Mouse (Mus musculus): ENCODE results near the gene Phyh.

Phyh gene

GRCm38 (mm10) chr2:4918860-4919739 is at the start of gene Phyh:
Gene Phyh (plus strand): TSS chr2:4919019.
- peak; percentile 94 for DNase-seq (ENCODE audit: low read depth, low spot score)

DNA sequence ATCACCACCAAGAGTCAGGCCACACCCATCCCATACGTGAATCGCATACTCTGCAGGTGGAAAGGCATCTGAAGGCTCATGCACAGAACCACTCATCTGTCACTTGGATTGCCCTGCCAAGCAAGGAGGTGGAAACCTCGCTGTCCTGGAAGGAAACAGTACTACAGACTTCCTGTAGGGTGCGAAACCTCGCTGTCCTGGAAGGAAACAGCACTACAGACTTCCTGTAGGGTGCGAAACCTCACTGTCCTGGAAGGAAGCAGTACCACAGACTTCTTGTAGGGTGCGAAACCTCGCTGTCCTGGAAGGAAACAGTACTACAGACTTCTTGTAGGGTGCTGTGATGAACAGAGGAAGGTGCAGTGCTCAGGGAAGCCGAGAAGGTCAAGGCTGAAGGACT is 46.1 kb upstream of the Phyh start:
- no peak for DNase-seq (ENCODE audit: low read depth, low spot score)

- no peak for DNase-seq (ENCODE audit: low read depth, low spot score)
These were observed 45.5 kb upstream of the Phyh start for GRCm38 (mm10) chr2:4873331-4873730.

- DNase-seq (ENCODE audit: low read depth, low spot score) = no peak
These were observed 43.7 kb upstream of the Phyh start for GRCm38 (mm10) chr2:4875090-4875489.

DNA sequence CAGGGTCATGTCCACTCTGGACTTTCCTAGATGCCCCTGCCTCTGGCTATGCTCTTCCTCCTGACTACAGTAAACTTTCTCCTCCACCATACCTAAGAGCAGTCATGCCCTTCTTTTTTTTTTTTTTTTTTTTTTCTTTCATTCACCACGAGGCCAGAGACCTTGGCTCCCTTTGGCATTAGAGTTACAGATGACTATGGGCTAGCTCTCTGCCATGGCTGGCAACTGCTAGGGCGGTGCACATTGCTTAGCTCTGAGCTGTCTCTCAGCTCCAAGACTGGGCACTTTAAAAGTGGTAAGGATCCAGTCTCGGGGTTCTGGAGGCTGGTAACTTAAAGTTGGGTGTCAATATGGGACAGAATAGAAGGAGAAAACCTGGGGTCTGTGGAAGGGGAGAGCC is 42.7 kb upstream of the Phyh start:
- DNase-seq (ENCODE audit: low read depth, low spot score) = no peak

DNA sequence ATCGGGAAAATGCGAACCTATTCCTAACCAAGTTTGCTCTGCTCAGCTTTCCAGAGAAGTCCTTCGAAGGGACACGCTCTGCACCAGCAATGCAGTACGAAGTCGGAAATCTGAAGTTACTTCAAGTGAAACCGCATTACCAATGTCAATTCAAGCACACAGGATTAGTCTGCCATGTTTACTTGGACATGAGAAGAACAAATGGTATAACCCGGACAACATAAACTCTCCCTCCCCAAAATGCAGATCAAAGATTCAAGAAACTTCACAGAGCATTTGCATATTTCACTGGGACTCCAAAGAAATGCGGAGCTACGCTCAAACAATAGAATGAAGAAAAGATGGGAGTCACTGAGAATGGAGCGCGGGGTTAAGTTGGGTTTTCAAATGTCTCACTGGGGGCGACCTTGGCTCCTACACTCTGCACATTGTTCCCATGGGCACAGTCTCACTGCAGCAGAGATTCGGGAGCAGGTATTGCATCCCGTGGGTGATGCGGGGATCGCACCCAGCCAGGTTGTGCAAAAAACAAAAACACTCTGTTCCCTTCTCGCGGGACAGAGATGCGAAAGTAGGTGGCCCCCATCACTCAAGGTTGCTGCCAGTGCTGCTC is 38.0 kb upstream of the Phyh start:
- DNase-seq (ENCODE audit: low read depth, low spot score) = peak; percentile 55

DNA sequence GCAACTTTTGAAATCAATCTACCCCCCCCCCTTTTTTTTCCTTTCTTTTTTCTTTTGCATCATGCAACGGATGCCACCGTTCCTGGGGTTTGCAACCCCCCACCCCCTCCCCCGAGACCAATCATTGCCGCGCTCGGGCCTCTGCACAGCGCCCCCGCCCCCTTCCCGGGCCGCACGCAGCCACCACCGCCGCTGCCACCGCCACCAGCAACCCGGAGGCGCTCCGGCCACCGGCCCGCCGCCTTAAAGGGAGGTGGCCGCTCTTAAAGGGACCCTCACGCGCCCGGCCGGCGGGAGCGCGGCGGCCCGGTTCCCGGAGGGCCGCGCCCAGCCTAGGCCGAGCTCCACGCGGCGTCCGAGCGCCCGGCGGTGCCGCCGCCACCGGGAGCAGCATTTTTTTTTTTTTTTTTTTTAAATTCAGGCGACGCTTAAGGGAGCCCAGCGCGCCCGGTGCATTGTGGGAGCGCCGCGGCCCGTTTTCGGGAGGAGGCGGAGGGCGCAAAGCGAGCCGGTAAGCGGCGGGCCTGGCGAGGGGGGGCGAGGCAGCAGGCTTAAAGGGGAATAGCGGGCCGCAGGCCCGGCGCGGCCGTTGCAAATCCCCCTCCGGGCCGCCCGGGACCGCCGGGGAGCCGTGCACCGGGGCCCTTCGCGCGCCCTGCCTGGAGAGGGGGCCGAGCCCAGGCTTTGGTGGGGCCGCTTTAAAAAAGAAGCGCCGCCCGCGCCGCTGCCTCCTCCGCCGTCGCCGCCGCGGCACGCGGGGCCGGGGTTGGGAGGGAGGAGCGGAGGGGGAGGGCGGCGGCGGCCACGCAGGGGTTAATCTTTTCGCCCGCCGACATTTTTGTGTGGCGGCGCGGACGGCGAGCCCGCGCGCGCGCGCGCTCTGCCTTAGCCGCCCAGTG is 37.2 kb upstream of the Phyh start, which contains the start of gene Sephs1:
Gene Sephs1, plus strand, starts transcription at position 215 of the 899 bp plus-strand sequence.
- peak; percentile 95 for DNase-seq (ENCODE audit: low read depth, low spot score)

GRCm38 (mm10) chr2:4882249-4882791 is 36.5 kb upstream of the Phyh start:
- DNase-seq (ENCODE audit: low read depth, low spot score) = peak; percentile 50

- DNase-seq (ENCODE audit: low read depth, low spot score) = no peak
These were observed 35.7 kb upstream of the Phyh start for GRCm38 (mm10) chr2:4883009-4883704.

DNA sequence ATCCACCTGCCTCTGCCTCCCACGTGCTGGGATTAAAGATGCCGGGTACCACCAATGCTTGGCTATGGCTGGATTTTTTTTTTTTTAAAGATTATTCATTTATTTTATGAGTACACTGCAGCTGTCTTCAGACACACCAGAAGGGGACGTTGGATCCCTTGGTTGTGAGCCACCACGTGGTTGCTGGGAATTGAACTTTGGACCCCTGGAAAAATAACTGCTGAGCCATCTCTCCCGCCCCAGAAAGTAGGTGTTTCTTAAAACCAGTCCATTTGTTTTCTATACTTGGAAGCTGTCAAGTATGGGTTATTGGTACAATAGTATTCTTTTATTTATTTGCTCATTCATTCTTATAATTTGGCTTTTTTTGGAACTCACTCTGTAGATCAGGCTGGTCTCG is 31.9 kb upstream of the Phyh start:
- no peak for DNase-seq (ENCODE audit: low read depth, low spot score)

GRCm38 (mm10) chr2:4895598-4895997 is 23.2 kb upstream of the Phyh start:
- DNase-seq (ENCODE audit: low read depth, low spot score) = no peak

DNA sequence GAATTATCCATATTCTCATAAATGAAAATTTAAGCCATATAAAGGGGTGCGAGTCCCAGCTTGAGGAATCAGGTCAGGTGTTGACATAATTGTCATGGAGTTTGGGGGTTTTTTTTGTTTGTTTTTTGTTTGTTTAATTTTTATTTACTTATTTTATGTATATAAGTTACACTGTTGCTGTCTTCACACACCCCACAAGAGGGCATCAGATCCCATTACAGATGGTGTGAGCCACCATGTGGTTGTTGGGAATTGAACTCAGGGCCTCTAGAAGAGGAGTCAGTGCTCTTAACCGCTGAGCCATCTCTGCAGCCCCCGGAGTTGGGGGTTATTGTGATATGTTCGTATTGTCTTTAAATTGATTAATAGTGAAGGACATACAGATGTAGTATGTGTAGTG is 21.8 kb upstream of the Phyh start:
- DNase-seq (ENCODE audit: low read depth, low spot score) = no peak

DNA sequence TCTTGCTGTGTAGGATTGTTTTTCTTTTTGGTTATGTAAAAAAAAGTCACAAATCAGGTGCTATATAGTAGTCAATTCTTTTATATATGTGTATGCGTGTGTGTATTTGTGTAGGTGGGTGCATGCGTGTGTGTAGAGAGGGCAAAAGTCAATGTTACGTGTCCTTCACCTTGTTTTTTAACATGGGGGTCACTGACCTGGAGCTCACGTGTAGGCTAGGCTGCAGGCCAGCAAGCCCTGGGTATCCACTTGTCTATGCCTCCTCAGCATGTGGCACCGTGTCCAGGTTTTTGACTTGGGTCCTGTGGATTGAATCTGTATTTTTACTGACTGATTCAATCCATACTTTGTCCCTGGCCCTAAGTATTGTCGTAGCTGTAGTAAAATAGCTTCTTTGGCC is 18.2 kb upstream of the Phyh start:
- no peak for DNase-seq (ENCODE audit: low read depth, low spot score)

DNA sequence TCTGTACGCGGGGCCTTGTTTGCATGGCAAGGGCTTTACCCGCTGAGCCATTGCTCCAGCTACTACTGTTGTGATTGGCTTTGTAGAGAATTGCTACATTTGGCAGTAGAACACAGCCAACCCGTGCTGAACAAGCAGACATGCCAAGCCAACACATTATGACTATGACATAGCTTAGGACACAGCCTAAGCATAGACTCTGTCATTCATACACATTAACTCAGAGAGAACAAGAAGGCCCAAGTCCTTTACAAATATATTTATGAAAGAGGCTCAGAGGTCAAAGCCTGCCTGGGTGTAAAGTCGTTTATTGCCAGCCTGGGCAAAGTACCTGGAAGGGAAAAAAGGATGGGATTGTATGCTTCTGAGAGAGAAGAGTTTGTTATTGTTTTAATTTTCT is 16.5 kb upstream of the Phyh start:
- DNase-seq (ENCODE audit: low read depth, low spot score) = no peak

DNA sequence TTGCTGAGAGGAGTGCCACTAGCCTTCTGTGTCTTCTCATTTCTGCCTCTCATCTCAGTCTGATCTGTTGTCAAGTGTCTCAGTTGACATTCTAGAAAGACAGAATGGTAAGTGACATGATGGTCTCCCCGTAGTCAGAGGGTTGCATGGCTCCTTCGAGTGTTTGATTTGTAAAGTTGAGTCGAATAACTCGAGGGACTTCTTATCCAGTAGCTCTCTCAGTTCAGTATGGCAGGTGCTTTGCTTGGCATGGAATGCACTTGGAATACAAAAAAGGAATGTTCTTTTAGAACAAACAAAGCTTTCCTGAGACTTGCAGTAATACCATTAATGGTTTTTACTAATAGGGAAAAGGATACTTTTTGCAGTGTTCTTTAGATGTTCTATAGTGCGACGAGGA is 11.7 kb upstream of the Phyh start:
- DNase-seq (ENCODE audit: low read depth, low spot score) = no peak

- no peak for DNase-seq (ENCODE audit: low read depth, low spot score)
These were observed 10.9 kb upstream of the Phyh start for GRCm38 (mm10) chr2:4907916-4908315.

DNA sequence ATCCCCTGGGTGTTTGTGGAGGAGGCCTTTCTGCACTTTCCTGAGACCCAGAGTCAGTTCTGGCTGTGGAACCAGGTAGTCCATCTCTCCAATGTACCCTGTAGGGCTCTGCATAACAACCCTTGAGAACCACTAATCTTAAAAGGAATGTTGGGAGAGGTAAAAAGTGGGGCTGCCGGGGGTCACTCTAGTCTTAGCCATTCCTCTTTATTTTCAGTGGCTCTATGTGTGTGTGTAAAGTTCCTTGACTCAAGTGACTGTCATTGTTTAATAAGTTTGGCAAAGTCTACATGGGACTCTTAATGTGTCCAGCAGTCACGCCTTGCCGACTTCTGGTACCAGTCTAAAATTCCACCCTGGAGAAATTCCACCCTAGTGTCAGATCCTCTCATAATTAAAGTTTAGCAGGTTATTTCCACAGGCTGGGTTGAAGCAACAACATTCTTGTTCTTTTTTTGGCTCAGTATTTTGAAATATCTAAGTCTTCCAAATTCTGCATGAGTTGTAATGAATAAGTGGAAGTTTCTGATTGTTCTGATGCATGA is 10.0 kb upstream of the Phyh start:
- no peak for DNase-seq (ENCODE audit: low read depth, low spot score)

DNA sequence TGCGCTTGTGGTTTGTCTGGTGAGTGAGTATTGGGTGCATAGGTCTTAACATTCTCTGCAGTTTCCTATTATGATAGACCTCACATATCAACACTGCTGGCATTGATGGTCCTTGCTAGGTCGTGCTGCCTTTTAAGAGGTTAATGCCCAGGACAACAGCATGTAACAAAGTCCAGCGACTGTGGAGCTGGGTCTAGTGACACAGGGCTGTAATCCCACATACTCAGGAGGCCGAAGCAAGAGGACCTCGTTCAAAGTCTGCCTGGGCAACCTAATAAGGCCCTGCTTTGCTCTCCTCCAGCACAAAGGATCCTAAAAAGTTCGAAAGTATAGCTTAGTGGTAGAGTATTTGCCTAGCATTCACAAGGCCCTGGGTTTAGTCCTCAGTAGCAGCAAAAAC is 8.9 kb upstream of the Phyh start:
- no peak for DNase-seq (ENCODE audit: low read depth, low spot score)

GRCm38 (mm10) chr2:4910521-4910920 is 8.3 kb upstream of the Phyh start:
- no peak for DNase-seq (ENCODE audit: low read depth, low spot score)

- no peak for DNase-seq (ENCODE audit: low read depth, low spot score)
These were observed 4.9 kb upstream of the Phyh start for GRCm38 (mm10) chr2:4913949-4914348.

DNA sequence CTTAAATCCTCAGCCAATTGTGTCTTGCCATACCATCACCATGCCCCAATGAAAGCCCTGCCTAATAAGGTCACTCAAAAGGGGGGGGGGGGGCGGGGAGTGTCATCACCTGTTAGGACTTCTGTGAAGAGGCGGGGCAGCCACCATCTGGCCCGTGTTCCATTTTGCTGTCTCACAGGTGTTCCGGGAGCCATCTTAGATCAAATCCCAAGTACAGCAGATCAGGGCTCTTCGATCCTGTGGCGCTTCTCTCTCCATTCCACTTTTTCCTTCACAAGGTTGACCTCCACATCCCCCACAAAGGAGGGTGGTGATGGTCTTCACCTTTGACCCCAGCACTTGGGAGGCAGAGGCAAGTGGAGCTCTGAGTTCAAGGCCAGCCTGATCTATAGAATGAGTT is 2.8 kb upstream of the Phyh start:
- no peak for DNase-seq (ENCODE audit: low read depth, low spot score)
